Mouse (Mus musculus) common myeloid progenitor, adult 5-6 weeks (primary cell): ENCODE measurements at regions not wholly inside any gene's neighbourhood (a gene's known extent, or its start where the extent isn't known, plus 50 kb on each side); places are given as distances from the start of the nearest gene placed in this dataset.

Experiments
- ATAC-seq: replicated peaks from 2 replicates; pipeline ENCODE4 v1.8.0; 2016; ENCODE audit warnings: low read depth, mild to moderate bottlenecking, moderate TSS enrichment, inconsistent platforms; ENCODE audit not compliant: poor library complexity, severe bottlenecking

- ATAC-seq, result no peak
Observed at GRCm38 (mm10) chr14:72790654-72791053, 80.9 kb upstream of the Fndc3a start.

- ATAC-seq, result no peak
Observed at GRCm38 (mm10) chr14:72786929-72787328, 77.1 kb upstream of the Fndc3a start.

- peak; percentile 93 for ATAC-seq
Observed at GRCm38 (mm10) chr14:72783248-72783647, 73.4 kb upstream of the Fndc3a start.

GRCm38 (mm10) chr14:72779446-72779845, 69.6 kb upstream of the Fndc3a start:
- ATAC-seq, result no peak

GRCm38 (mm10) chr14:72778756-72779155, 69.0 kb upstream of the Fndc3a start:
- no peak for ATAC-seq

GRCm38 (mm10) chr14:72777927-72778560, 68.2 kb upstream of the Fndc3a start:
- peak; percentile 96 for ATAC-seq

GRCm38 (mm10) chr14:72770237-72770636, 60.4 kb upstream of the Fndc3a start:
- no peak for ATAC-seq

- no peak for ATAC-seq
Observed at GRCm38 (mm10) chr14:72760123-72760522, 50.3 kb upstream of the Fndc3a start.
